Mouse (Mus musculus): ENCODE measurements around the gene Pagr1b.
A peak's percentile ranks its signal among the peaks of the same experiment; 100 is the strongest.

- TF ChIP-seq POLR2A (IDR thresholded peaks at IDR 0.05; ENCODE audit: insufficient read depth, low read depth, low read length) (peak; percentile 62), CTCF (IDR thresholded peaks at IDR 0.05) (no peak), EP300 (IDR thresholded peaks at IDR 0.05; ENCODE audit: insufficient read depth, low read depth, low read length) (no peak)
Measured at GRCm38 (mm10) chr7:127016486-127016938, 228 bp upstream of the Pagr1b start.

Data from heart, adult 2 months (tissue).